Mouse (Mus musculus) kidney, adult 10 weeks (tissue): Measurements from ENCODE around the gene Ascc3. TPM values are rescaled to one million over a fixed set of nuclear protein-coding genes. Genes with fewer than 3 reads are reported as not detected.

ENCODE experiments used
- polyA plus RNA-seq: library from polyadenylated mRNA; stranded (reverse); fragments of 350-450 nt; fragmentation: Illumina TruSeq; extraction: RNeasy Lipid Tissue Mini Kit (QIAGEN cat#74804); gene quantifications from one replicate; pipeline ENCODE4 v1.2.3, GENCODE M21; 2014; ENCODE audit warnings: low read depth, low replicate concordance

The Ascc3 gene
- polyA plus RNA-seq = 29.1 TPM

GRCm38 (mm10) chr10:50592355-50593293 lies at the start of gene Ascc3:
Ascc3 (plus strand) TSS chr10:50592669.

DNA sequence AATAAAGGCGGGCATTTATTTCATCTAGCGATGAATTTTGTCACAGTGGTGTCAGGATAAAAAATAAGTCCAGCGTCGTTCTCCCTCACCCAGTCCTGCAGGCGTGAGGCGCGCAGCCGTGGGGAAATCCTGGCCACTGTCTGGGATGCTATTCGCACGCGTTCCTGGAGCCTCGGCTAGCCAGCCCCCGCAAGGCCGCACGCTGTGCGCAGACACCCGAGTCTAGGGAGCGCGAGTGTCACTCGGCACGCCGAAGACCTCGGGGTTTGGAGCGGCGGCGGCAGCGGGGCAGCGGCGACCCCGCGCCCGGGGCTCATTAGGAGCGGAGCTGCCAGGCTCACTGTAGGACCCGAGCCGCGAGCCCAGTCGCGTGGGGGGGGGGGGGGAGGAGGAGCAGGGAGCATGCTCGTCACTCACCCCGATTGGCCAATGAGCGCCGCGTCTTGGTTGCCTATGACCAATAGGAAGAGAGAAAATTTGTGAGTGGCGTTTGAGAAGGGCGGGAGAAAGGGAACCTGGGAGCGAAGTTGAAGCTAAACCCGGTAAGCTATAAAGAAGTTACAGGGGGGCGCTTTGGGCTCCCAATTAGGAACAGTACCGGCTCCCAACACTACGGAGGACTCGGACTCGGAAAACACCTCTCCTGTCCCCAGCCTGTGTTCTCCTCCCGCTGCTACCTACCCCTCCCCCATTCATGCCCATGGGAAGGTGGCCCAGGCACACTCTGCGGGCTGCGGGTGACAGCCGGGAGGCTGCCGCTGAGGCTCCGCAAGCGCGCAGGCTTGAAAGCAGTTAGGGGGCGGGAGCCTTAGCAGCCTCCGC lies 301.9 kb downstream of the Ascc3 start, which contains the start of gene Sim1:
Sim1 (plus strand) TSS at position 585 of the 822 bp plus-strand sequence.

